Mouse (Mus musculus) kidney, postnatal 4 days (tissue): ENCODE results near the gene Fbxo4.

Experiments used
- DNase-seq, 2 experiments: peaks; one replicate each; pipeline ENCODE4 v3.0.0; 2021; ENCODE audit warnings: mixed read lengths in 2 of 2

Fbxo4 gene

GRCm38 (mm10) chr15:3979061-3979848, at the start of gene Fbxo4:
Gene Fbxo4, minus strand, starts transcription at chr15:3979573.
- peak; percentile 85 to 91 for DNase-seq

- DNase-seq: no peak
Measured at GRCm38 (mm10) chr15:4028960-4029359, 49.6 kb upstream of the Fbxo4 start.

GRCm38 (mm10) chr15:4028411-4028700, 49.0 kb upstream of the Fbxo4 start:
- peak in 1 of 2 experiments; percentile 4 for DNase-seq

GRCm38 (mm10) chr15:4027671-4028410, 48.5 kb upstream of the Fbxo4 start:
- peak in 1 of 2 experiments; percentile 5 for DNase-seq

GRCm38 (mm10) chr15:4026831-4027584, 47.6 kb upstream of the Fbxo4 start:
- DNase-seq: peak; percentile 86 to 91

- peak; percentile 89 to 93 for DNase-seq
Measured at GRCm38 (mm10) chr15:4026231-4026773, 46.9 kb upstream of the Fbxo4 start, which contains the start of gene Oxct1. Gene Oxct1, plus strand, starts transcription at chr15:4026383.

- no peak for DNase-seq
Measured at GRCm38 (mm10) chr15:4025508-4025904, 46.1 kb upstream of the Fbxo4 start.

GRCm38 (mm10) chr15:4024726-4025507, 45.5 kb upstream of the Fbxo4 start:
- DNase-seq: no peak

- no peak for DNase-seq
Measured at GRCm38 (mm10) chr15:4023747-4024146, 44.4 kb upstream of the Fbxo4 start.

GRCm38 (mm10) chr15:4020711-4021110, 41.3 kb upstream of the Fbxo4 start:
- no peak for DNase-seq

- no peak for DNase-seq
Measured at GRCm38 (mm10) chr15:4013873-4014272, 34.5 kb upstream of the Fbxo4 start.

GRCm38 (mm10) chr15:4000536-4000935, 21.2 kb upstream of the Fbxo4 start:
- no peak for DNase-seq

GRCm38 (mm10) chr15:3999144-3999543, 19.8 kb upstream of the Fbxo4 start:
- DNase-seq: no peak

GRCm38 (mm10) chr15:3996267-3997010, 17.1 kb upstream of the Fbxo4 start:
- no peak for DNase-seq

GRCm38 (mm10) chr15:3995448-3996266, 16.3 kb upstream of the Fbxo4 start, which contains the start of gene AW549877:
Gene AW549877, minus strand, starts transcription at chr15:3995744.
- DNase-seq: peak; percentile 99

- no peak for DNase-seq
Measured at GRCm38 (mm10) chr15:3994852-3995447, 15.6 kb upstream of the Fbxo4 start.

- peak; percentile 64 to 65 for DNase-seq
Measured at GRCm38 (mm10) chr15:3987981-3988380, 8.6 kb upstream of the Fbxo4 start.

GRCm38 (mm10) chr15:3984876-3985275, 5.5 kb upstream of the Fbxo4 start:
- no peak for DNase-seq

GRCm38 (mm10) chr15:3982732-3983131, 3.4 kb upstream of the Fbxo4 start:
- no peak for DNase-seq

GRCm38 (mm10) chr15:3979871-3980270, 498 bp upstream of the Fbxo4 start:
- no peak for DNase-seq
